Mouse (Mus musculus): ENCODE measurements around the gene Zfp536. TPM values are rescaled to one million over a fixed set of nuclear protein-coding genes. Genes with fewer than 3 reads are reported as not detected.

The Zfp536 gene
- polyA plus RNA-seq, 1 experiment from 2014 or later: 8.0 TPM

GRCm38 (mm10) chr7:37758886-37759285, 14.6 kb downstream of the Zfp536 start:
- CTCF ChIA-PET: interaction anchor here (1.3 kb wide), 1 partner anchor 9 kb away, joined by 4 read pairs; no protein-coding TSS in a partner anchor
- DNase-seq (ENCODE audit: low read depth, low spot score) (no peak), ATAC-seq (no peak)
- in situ Hi-C loops (cut with MboI; ENCODE audit: low pct_unique_long_range_greater_than_20kb): no loop called here
- POLR2A ChIA-PET: no interaction called here
- no peaks in the 10 kb centered on the region for H3K27me3 ChIP-seq
- TF ChIP-seq CTCF (IDR thresholded peaks at IDR 0.05): no peak

GRCm38 (mm10) chr7:37753024-37753423, 20.4 kb downstream of the Zfp536 start:
- DNase-seq (ENCODE audit: low read depth, low spot score) (no peak), ATAC-seq (no peak)
- in situ Hi-C loops (cut with MboI; ENCODE audit: low pct_unique_long_range_greater_than_20kb): no loop called here
- POLR2A ChIA-PET: no interaction called here
- H3K27me3 ChIP-seq: no peaks in the 10 kb centered on the region
- TF ChIP-seq CTCF (IDR thresholded peaks at IDR 0.05): no peak
- CTCF ChIA-PET: no interaction called here

- CTCF ChIA-PET: no interaction called here
- DNase-seq (ENCODE audit: low read depth, low spot score) (no peak), ATAC-seq (no peak)
- no peaks in the 10 kb centered on the region for H3K27me3 ChIP-seq
- no peak for TF ChIP-seq CTCF (IDR thresholded peaks at IDR 0.05)
- in situ Hi-C loops (cut with MboI; ENCODE audit: low pct_unique_long_range_greater_than_20kb): no loop called here
- POLR2A ChIA-PET: interaction anchor here (0.6 to 0.7 kb wide), 2 partner anchors 17 to 1946 kb away, joined by 3 to 4 read pairs; no protein-coding TSS in a partner anchor
Measured at GRCm38 (mm10) chr7:37746133-37746761, 27.2 kb downstream of the Zfp536 start.

GRCm38 (mm10) chr7:37743350-37743749, 30.1 kb downstream of the Zfp536 start:
- POLR2A ChIA-PET: no interaction called here
- in situ Hi-C loops (cut with MboI; ENCODE audit: low pct_unique_long_range_greater_than_20kb): no loop called here
- ATAC-seq (no peak), DNase-seq (ENCODE audit: low read depth, low spot score) (no peak)
- H3K27me3 ChIP-seq: no peaks in the 10 kb centered on the region
- no peak for TF ChIP-seq CTCF (IDR thresholded peaks at IDR 0.05)
- CTCF ChIA-PET: interaction anchor here (0.6 kb wide), 1 partner anchor 1672 kb away, joined by 3 read pairs; no protein-coding TSS in a partner anchor

GRCm38 (mm10) chr7:37737191-37737590, 36.2 kb downstream of the Zfp536 start:
- no peak for DNase-seq (ENCODE audit: low read depth, low spot score)
- in situ Hi-C loops (cut with MboI; ENCODE audit: low pct_unique_long_range_greater_than_20kb): no loop called here
- TF ChIP-seq CTCF (IDR thresholded peaks at IDR 0.05): no peak
- ChIA-PET CTCF (no interaction called here), POLR2A (no interaction called here)
- no peaks in the 10 kb centered on the region for H3K27me3 ChIP-seq
- no peak for ATAC-seq

- no peak for ATAC-seq
- H3K27me3 ChIP-seq: no peaks in the 10 kb centered on the region
- DNase-seq (ENCODE audit: low read depth, low spot score): no peak
- in situ Hi-C loops (cut with MboI; ENCODE audit: low pct_unique_long_range_greater_than_20kb): no loop called here
- ChIA-PET CTCF (no interaction called here), POLR2A (no interaction called here)
- no peak for TF ChIP-seq CTCF (IDR thresholded peaks at IDR 0.05)
Measured at GRCm38 (mm10) chr7:37736413-37736720, 37.1 kb downstream of the Zfp536 start.

- in situ Hi-C loops (cut with MboI; ENCODE audit: low pct_unique_long_range_greater_than_20kb): no loop called here
- no peak for ATAC-seq
- ChIA-PET CTCF (no interaction called here), POLR2A (no interaction called here)
- no peak for DNase-seq (ENCODE audit: low read depth, low spot score)
- no peak for TF ChIP-seq CTCF (IDR thresholded peaks at IDR 0.05)
- H3K27me3 ChIP-seq: no peaks in the 10 kb centered on the region
Measured at GRCm38 (mm10) chr7:37735707-37736412, 37.6 kb downstream of the Zfp536 start.

- DNase-seq (ENCODE audit: low read depth, low spot score) (no peak), ATAC-seq (no peak)
- ChIA-PET CTCF (no interaction called here), POLR2A (no interaction called here)
- TF ChIP-seq CTCF (IDR thresholded peaks at IDR 0.05): no peak
- no peaks in the 10 kb centered on the region for H3K27me3 ChIP-seq
- in situ Hi-C loops (cut with MboI; ENCODE audit: low pct_unique_long_range_greater_than_20kb): no loop called here
Measured at GRCm38 (mm10) chr7:37735101-37735500, 38.3 kb downstream of the Zfp536 start.

- ChIA-PET POLR2A (interaction anchor here (0.6 kb wide), 1 partner anchor 28 kb away, joined by 3 read pairs; no protein-coding TSS in a partner anchor), CTCF (no interaction called here)
- no peak for DNase-seq (ENCODE audit: low read depth, low spot score)
- H3K27me3 ChIP-seq: no peaks in the 10 kb centered on the region
- TF ChIP-seq CTCF (IDR thresholded peaks at IDR 0.05): no peak
- in situ Hi-C loops (cut with MboI; ENCODE audit: low pct_unique_long_range_greater_than_20kb): no loop called here
- no peak for ATAC-seq
Measured at GRCm38 (mm10) chr7:37734576-37734975, 38.9 kb downstream of the Zfp536 start.

- ChIA-PET POLR2A (interaction anchor here (0.6 kb wide), 1 partner anchor 29 kb away, joined by 3 read pairs; no protein-coding TSS in a partner anchor), CTCF (no interaction called here)
- no peak for DNase-seq (ENCODE audit: low read depth, low spot score)
- no peaks in the 10 kb centered on the region for H3K27me3 ChIP-seq
- ATAC-seq: no peak
- in situ Hi-C loops (cut with MboI; ENCODE audit: low pct_unique_long_range_greater_than_20kb): no loop called here
- no peak for TF ChIP-seq CTCF (IDR thresholded peaks at IDR 0.05)
Measured at GRCm38 (mm10) chr7:37733996-37734395, 39.4 kb downstream of the Zfp536 start.

GRCm38 (mm10) chr7:37732741-37733140, 40.7 kb downstream of the Zfp536 start:
- ChIA-PET POLR2A (no interaction called here), CTCF (no interaction called here)
- in situ Hi-C loops (cut with MboI; ENCODE audit: low pct_unique_long_range_greater_than_20kb): no loop called here
- TF ChIP-seq CTCF (IDR thresholded peaks at IDR 0.05): no peak
- no peaks in the 10 kb centered on the region for H3K27me3 ChIP-seq
- DNase-seq (ENCODE audit: low read depth, low spot score): no peak
- ATAC-seq: no peak
